Mouse (Mus musculus) bone marrow macrophage, adult 2 months (primary cell): ENCODE data around the gene Poldip2.

ENCODE experiments used
- CTCF ChIP-seq: IDR thresholded peaks from 2 replicates; pipeline ENCODE4 v1.5.1; 2012; ENCODE audit warnings: low read depth, mild to moderate bottlenecking, low read length, moderate library complexity
- POLR2A ChIP-seq: IDR thresholded peaks from 2 replicates; pipeline ENCODE4 v1.6.1; 2012; ENCODE audit warnings: mild to moderate bottlenecking, low read depth, low read length, borderline replicate concordance

- TF ChIP-seq POLR2A = no peak
- TF ChIP-seq CTCF = no peak
These were observed 59.9 kb downstream of the Poldip2 start for GRCm38 (mm10) chr11:78571854-78572253.
